Mouse (Mus musculus) cerebral cortex, adult 2 months (tissue): ENCODE data around the gene Zfp541.

Experiments
- WGBS: fragments of 180-500 bp; shearing (Covaris S2); methylation state at CpG from one replicate; pipeline ENCODE4 v1.1.7; 2018; 5-methylcytosine and 5-hydroxymethylcytosine counted together

Zfp541 gene

GRCm38 (mm10) chr7:16083361-16083760, 21.7 kb downstream of the Zfp541 start:
- WGBS, result 76% methylated on average over 4 of the region's 4 CpGs

DNA sequence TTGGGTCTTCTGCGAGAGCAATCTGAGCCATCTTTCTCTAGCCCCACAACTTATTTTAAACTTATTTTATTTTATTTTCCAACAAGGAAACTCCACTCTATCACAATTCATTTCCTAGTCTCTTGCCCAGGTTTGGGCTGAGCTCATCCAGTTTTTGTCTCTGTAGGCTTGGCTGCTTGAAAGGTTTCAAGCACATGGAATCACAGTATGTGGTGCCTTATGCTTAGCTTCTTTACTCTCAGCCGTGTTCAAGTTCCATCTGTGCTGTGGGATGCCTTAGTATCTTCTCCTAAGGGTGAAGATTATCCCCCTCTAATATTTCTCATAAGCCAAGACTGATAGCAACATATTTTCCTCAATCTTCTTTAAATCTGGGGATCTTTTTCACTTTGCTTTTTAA, 26.0 kb downstream of the Zfp541 start:
- 51% methylated on average over 2 of the region's 2 CpGs for WGBS

DNA sequence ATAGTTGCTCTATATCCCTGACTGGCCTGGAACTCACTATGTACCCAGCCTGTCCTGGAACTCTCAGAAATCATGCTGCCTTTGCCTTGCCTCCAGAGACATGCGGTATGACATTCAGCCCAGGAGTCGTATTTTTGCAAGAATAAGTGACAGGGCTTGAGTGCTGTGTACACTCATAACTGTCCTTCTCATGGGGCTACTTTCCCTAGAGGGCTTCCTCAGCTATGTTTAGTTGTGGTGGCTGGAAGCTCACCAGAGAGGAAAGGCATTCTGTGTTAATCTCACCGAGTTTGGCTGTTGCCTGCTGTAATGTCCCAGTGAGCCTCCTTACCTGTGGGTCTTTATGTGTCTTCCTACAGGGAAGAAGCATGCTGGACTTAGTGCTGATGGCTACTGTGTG, 33.0 kb downstream of the Zfp541 start:
- 83% methylated on average over 3 of the region's 3 CpGs for WGBS

- under 1% methylated on average over 67 of the region's 68 CpGs for whole genome bisulfite sequencing
These were observed 36.7 kb downstream of the Zfp541 start, which contains the start of gene Napa for GRCm38 (mm10) chr7:16098021-16099017. Gene Napa (plus strand): TSS chr7:16098458.

DNA sequence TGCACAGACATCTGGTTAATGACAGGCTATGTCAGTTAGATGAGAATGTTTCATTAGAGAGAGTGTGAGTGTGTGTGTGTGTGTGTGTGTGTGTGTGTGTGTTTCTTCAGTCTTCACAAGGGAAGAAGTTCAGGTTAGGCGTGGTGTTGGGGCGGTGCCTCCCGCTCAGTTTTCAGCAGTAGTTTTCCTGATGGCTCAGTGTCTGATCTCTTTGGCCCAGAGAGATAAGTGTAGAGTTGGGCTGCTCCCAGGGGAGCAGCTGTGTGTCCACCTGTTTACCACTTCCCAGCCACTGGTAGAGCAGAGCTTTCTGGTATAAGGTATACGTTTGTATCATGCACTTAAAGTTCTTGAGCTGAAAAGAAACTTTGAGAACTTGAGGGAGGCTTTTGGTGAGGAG, 38.3 kb downstream of the Zfp541 start:
- WGBS, result 45% methylated on average over 4 of the region's 4 CpGs

DNA sequence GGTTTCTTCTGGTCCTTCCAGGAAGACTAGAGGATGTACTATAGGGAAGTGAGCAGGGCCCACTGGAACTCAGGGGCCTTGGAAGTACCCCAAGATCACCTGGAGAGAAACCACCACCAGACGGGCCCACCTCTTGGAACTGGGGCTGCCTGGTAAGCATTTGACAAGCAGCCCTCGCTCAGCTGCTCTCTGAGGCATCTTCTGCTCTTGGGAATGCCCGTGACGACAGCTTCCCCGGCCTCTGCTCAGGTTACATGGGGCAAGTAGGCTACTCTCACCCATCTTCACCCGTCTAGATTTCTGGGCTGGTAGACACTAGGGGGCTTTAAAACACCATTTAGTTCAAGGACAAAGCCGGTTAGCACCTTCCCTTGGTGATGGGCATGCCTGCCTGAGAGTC, 39.5 kb downstream of the Zfp541 start:
- WGBS, result 39% methylated on average over 7 of the region's 7 CpGs

DNA sequence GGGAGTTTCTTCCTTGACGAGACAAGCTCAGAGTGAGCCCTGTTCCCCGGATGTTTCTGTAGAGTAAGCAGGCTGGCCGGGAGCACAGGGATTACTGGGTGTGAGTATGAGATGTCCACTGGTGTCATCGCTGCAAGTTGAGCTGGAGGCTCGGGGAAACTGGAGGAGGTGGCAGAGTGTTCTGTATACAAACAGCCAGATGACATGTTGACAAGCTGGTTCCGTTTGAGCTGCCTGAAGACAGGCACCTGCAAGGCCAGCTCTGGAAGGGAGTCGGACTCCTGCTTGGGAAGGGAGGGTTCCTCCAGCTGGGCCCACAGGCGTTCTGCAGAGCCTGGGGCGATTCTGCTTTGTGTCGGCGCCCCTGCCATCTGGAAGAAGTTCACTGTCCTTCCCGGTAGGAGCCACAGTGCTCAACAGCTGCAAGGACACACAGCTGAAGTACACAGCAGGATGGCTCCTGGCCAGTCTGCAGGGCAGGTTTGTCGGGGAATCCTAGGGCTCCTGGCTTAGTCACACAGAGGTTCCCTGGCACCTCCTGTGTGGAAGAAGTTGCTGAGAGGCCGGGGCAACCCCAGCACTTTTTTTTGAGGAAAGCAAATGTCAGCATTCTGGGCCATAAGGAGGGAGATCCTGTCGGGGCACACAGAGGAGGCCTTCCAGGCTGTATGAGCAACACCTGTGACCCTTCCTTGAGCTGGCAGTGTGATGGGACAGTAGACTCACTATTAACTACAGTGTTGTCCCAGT, 40.3 kb downstream of the Zfp541 start:
- WGBS, result 24% methylated on average over 15 of the region's 15 CpGs

DNA sequence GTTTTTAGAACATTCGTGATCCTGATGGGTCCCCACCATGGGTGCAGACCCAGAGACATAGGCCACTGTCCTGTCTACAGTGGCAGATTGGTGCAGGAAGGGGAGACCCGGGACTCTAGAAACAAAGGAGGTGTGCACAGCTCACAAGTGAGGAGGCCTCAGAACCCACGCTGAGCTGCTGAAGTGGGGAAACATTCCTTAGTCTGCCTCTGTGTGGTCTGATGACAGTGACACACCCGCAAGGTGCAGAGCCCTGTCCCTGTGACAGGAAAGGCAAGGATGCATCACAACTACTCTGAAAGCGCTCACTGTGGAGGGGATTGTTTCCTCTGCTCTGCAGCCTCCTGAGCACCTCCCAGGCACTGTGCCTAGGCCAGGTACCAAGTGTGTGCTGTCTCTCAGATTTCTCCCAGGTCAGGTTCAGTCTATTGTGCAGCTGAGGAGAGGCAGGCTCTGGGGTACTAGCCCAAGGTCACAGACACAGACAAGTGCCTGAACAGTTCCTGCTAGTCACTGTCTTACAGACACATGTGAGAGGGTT, 41.1 kb downstream of the Zfp541 start:
- 37% methylated on average over 5 of the region's 5 CpGs for WGBS

- WGBS, result 26% methylated on average over 6 of the region's 6 CpGs
These were observed 42.1 kb downstream of the Zfp541 start for GRCm38 (mm10) chr7:16103760-16104159.

DNA sequence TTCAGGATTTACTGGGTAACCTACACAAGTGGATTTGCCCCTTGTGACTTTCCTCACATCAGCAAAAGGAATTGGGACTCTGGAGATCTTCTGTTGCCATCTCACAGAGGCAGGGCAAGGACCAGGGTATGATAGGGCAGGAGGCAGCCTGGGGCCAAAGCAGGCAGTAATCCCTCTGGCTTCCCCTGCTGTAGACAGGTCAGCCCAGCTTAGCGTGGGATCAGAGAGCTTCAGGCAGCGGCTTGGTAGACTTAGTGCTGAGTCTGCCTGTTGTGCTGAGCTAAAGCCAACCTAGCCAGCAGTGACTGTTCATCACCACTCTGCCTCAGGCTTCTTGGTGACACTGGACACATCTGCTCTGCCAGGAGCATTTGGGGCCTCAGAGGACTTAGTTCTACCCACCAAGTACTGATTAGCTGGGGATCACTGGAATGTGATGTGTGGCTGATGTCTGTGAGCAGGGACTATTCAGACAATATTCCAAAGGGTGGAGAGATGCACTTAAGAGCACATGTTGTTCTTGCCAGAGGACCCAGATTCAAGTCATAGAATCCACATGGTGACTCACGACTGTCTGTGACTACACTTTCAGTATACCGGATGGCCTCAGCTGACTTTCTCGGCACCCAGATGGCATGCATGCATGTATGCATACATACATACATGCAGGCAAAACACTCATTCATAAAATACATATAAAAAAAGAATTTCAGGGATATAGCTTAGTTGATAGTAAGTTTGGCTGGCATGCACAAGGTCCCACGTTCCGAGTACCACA, 43.2 kb downstream of the Zfp541 start:
- 56% methylated on average over 7 of the region's 7 CpGs for WGBS

- 49% methylated on average over 9 of the region's 9 CpGs for WGBS
These were observed 47.4 kb downstream of the Zfp541 start for GRCm38 (mm10) chr7:16108886-16109542.

DNA sequence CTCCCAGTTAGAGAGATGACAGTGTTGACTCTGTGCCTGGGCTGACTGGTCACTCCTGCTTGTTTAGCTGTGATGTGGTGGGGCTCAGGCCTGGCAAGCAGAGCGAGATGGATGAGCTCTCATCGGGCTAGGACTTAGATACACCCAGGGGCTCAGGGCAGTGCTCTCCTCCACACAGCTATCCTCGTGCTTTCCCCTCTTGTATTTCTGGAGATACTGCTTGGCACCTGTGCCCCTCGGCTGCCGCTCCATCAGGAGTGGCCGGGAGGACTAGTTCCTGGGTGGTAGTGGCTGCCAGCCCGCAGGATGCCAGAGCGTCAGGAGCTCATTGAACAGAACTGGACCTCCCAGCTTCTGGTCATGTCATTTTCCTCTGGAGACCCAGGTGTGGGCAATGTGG, 48.5 kb downstream of the Zfp541 start:
- WGBS, result 62% methylated on average over 8 of the region's 8 CpGs

DNA sequence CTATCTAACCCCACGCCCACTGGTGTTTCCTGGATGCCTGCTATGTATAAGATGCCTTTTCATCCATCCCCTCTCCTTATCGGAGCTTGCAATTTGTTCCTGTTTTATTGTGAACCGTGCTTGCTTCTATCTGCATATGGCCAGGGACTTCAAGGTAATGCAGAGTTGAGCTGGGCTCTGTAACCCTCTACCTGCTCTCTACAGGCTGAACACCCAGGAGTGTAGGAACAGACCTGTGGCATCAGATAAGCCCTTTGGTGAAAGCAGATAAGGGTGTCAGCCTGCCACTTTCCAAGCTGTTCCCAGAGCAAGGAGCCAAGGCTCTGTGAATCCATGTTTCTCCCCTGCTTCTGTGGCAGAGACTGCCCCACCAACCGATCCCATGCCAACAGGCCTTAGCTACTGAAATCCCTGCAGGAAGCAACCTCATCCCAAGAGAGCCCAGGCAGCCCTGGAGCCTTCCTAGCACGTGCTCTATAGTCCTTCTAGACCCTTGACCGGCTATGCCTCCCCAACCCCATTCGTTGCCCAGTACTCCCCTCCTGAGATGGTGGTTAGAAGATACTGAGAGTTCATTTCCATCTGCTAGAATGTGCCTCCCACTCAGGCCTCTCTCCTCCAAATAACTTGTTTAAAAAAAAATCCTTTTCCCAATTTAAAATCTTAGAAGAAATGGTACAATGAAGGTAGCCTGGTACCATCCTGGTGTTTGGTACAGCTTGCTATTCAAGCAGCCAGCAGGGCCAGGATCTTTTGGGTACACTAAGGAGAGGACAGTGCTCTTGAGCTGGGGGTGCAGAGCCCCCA, 49.9 kb downstream of the Zfp541 start:
- WGBS, result 49% methylated on average over 7 of the region's 7 CpGs

GRCm38 (mm10) chr7:16116418-16116817, 54.8 kb downstream of the Zfp541 start:
- 55% methylated on average over 7 of the region's 7 CpGs for WGBS

- 70% methylated on average over 3 of the region's 3 CpGs for WGBS
These were observed 55.5 kb downstream of the Zfp541 start for GRCm38 (mm10) chr7:16117100-16117499.

GRCm38 (mm10) chr7:16119569-16120261, 58.1 kb downstream of the Zfp541 start, which contains the start of gene Kptn:
Gene Kptn (plus strand): TSS chr7:16119895.
- WGBS, result under 1% methylated on average over 33 of the region's 33 CpGs

DNA sequence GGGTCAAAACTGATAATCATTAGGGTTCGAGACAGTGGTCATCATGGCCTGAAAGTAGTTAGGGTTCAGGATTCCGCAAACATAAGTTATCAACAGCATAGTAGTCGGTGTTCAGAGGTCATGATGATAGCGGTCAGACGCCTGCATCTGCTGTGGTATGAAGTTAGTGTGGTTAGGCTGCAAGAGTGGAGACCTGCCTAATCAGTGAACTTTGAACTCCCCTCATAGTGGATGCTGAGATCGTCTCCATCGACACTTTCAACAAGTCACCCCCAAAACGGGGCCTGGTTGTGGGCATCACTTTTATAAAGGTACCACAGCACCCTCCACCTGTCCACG, 58.6 kb downstream of the Zfp541 start:
- WGBS, result 44% methylated on average over 9 of the region's 9 CpGs

GRCm38 (mm10) chr7:16125829-16126228, 64.2 kb downstream of the Zfp541 start:
- WGBS, result 86% methylated on average over 9 of the region's 9 CpGs

DNA sequence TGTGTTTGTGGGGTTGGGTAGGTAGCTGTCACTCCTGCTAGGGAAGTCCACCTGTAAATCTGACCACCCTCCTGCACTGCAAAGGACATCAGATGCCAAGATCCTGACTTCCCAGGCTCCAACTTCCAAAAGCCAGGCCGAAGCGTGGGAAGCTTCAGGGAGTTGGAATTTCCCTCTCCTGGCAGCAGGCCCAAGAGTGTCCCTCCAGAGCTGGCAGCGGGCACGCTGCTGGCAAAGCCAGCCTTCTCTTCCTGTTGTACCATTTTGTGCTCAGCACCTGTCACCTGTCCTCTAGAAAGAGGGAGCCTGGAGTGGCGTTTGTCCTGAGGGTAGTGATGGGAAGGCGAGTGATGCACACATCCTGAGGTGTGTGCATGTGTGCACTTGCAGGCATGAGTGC, 66.7 kb downstream of the Zfp541 start:
- WGBS, result 34% methylated on average over 6 of the region's 6 CpGs

GRCm38 (mm10) chr7:16128899-16129298, 67.3 kb downstream of the Zfp541 start:
- 52% methylated on average over 5 of the region's 5 CpGs for WGBS
